Mouse (Mus musculus): ENCODE data around the gene Pkp3. TPM values are rescaled to one million over a fixed set of nuclear protein-coding genes. Genes with fewer than 3 reads are reported as not detected.
A peak's percentile ranks its signal among the peaks of the same experiment; 100 is the strongest.

Gene Pkp3
- polyA plus RNA-seq, 1 experiment: not detected

GRCm38 (mm10) chr7:141052421-141052820 is 25.6 kb upstream of the Pkp3 start:
- no peak overlapping the region for H3K27ac ChIP-seq (ENCODE audit: insufficient read depth, low read depth, low read length)
- TF ChIP-seq CTCF (IDR thresholded peaks at IDR 0.05; ENCODE audit: insufficient read depth, low read depth, low read length): no peak
- no peak for TF ChIP-seq POLR2A (IDR thresholded peaks at IDR 0.05; ENCODE audit: insufficient read depth, low read depth, low read length)
- peaks cover 4% of the 10 kb centered on the region for H3K4me1 ChIP-seq (ENCODE audit: control insufficient read depth, insufficient read depth, low read length)
- no peak overlapping the region for H3K4me3 ChIP-seq (ENCODE audit: insufficient read depth, low read depth, low read length)
- 82% methylated on average over 2 of the region's 2 CpGs for WGBS

GRCm38 (mm10) chr7:141055785-141056184 is 22.2 kb upstream of the Pkp3 start:
- WGBS: 91% methylated on average over 4 of the region's 4 CpGs
- Histone ChIP-seq H3K27ac (ENCODE audit: insufficient read depth, low read depth, low read length) (no peak overlapping the region), H3K4me1 (ENCODE audit: control insufficient read depth, insufficient read depth, low read length) (peaks cover 4% of the 10 kb centered on the region; the same call in 1 of the 2 replicates), H3K4me3 (ENCODE audit: insufficient read depth, low read depth, low read length) (no peak overlapping the region)
- no peak for TF ChIP-seq CTCF (IDR thresholded peaks at IDR 0.05; ENCODE audit: insufficient read depth, low read depth, low read length)
- no peak for TF ChIP-seq POLR2A (IDR thresholded peaks at IDR 0.05; ENCODE audit: insufficient read depth, low read depth, low read length)

GRCm38 (mm10) chr7:141056976-141057375 is 21.0 kb upstream of the Pkp3 start:
- H3K4me1 ChIP-seq (ENCODE audit: control insufficient read depth, insufficient read depth, low read length): peaks cover 11% of the 10 kb centered on the region
- TF ChIP-seq POLR2A (IDR thresholded peaks at IDR 0.05; ENCODE audit: insufficient read depth, low read depth, low read length) (no peak), CTCF (IDR thresholded peaks at IDR 0.05; ENCODE audit: insufficient read depth, low read depth, low read length) (no peak)
- WGBS: 89% methylated on average over 6 of the region's 6 CpGs
- H3K27ac ChIP-seq (ENCODE audit: insufficient read depth, low read depth, low read length): no peak overlapping the region
- H3K4me3 ChIP-seq (ENCODE audit: insufficient read depth, low read depth, low read length): no peak overlapping the region

GRCm38 (mm10) chr7:141057541-141057940 is 20.5 kb upstream of the Pkp3 start:
- peaks cover 16% of the 10 kb centered on the region for H3K4me1 ChIP-seq (ENCODE audit: control insufficient read depth, insufficient read depth, low read length)
- 95% methylated on average over 1 of the region's 1 CpGs for WGBS
- TF ChIP-seq CTCF (IDR thresholded peaks at IDR 0.05; ENCODE audit: insufficient read depth, low read depth, low read length) (no peak), POLR2A (IDR thresholded peaks at IDR 0.05; ENCODE audit: insufficient read depth, low read depth, low read length) (no peak)
- H3K4me3 ChIP-seq (ENCODE audit: insufficient read depth, low read depth, low read length): no peak overlapping the region
- H3K27ac ChIP-seq (ENCODE audit: insufficient read depth, low read depth, low read length): no peak overlapping the region

- H3K4me1 ChIP-seq (ENCODE audit: control insufficient read depth, insufficient read depth, low read length): peaks cover 19% of the 10 kb centered on the region
- H3K4me3 ChIP-seq (ENCODE audit: insufficient read depth, low read depth, low read length): no peak overlapping the region
- H3K27ac ChIP-seq (ENCODE audit: insufficient read depth, low read depth, low read length): no peak overlapping the region
- TF ChIP-seq CTCF (IDR thresholded peaks at IDR 0.05; ENCODE audit: insufficient read depth, low read depth, low read length) (no peak), POLR2A (IDR thresholded peaks at IDR 0.05; ENCODE audit: insufficient read depth, low read depth, low read length) (no peak)
- 92% methylated on average over 14 of the region's 14 CpGs for WGBS
Measured at GRCm38 (mm10) chr7:141058601-141059341, 19.2 kb upstream of the Pkp3 start.

GRCm38 (mm10) chr7:141059929-141060328 is 18.1 kb upstream of the Pkp3 start:
- WGBS: 62% methylated on average over 2 of the region's 2 CpGs
- H3K4me3 ChIP-seq (ENCODE audit: insufficient read depth, low read depth, low read length): peak overlapping the region; percentile 90
- peak overlapping the region; percentile 57; the same call in 1 of the 2 replicates for H3K27ac ChIP-seq (ENCODE audit: insufficient read depth, low read depth, low read length)
- TF ChIP-seq CTCF (IDR thresholded peaks at IDR 0.05; ENCODE audit: insufficient read depth, low read depth, low read length) (no peak), POLR2A (IDR thresholded peaks at IDR 0.05; ENCODE audit: insufficient read depth, low read depth, low read length) (no peak)
- peaks cover 19% of the 10 kb centered on the region for H3K4me1 ChIP-seq (ENCODE audit: control insufficient read depth, insufficient read depth, low read length)

GRCm38 (mm10) chr7:141060426-141061242 is 17.4 kb upstream of the Pkp3 start, which contains the start of gene B4galnt4:
Gene B4galnt4, plus strand, starts transcription at chr7:141061104.
- TF ChIP-seq CTCF (IDR thresholded peaks at IDR 0.05; ENCODE audit: insufficient read depth, low read depth, low read length) (peak; percentile 12; the same call in 1 of the 2 replicates), POLR2A (IDR thresholded peaks at IDR 0.05; ENCODE audit: insufficient read depth, low read depth, low read length) (peak; percentile 89)
- H3K4me3 ChIP-seq (ENCODE audit: insufficient read depth, low read depth, low read length): peak within 1 kb of the TSS; percentile 90
- under 1% methylated on average over 72 of the region's 72 CpGs for WGBS
- peak within 1 kb of the TSS; percentile 57 for H3K27ac ChIP-seq (ENCODE audit: insufficient read depth, low read depth, low read length)
- H3K4me1 ChIP-seq (ENCODE audit: control insufficient read depth, insufficient read depth, low read length): peaks cover 19% of the 10 kb centered on the region

- H3K27ac ChIP-seq (ENCODE audit: insufficient read depth, low read depth, low read length): no peak overlapping the region
- peaks cover 19% of the 10 kb centered on the region for H3K4me1 ChIP-seq (ENCODE audit: control insufficient read depth, insufficient read depth, low read length)
- TF ChIP-seq CTCF (IDR thresholded peaks at IDR 0.05; ENCODE audit: insufficient read depth, low read depth, low read length) (no peak), POLR2A (IDR thresholded peaks at IDR 0.05; ENCODE audit: insufficient read depth, low read depth, low read length) (no peak)
- under 1% methylated on average over 37 of the region's 37 CpGs for WGBS
- H3K4me3 ChIP-seq (ENCODE audit: insufficient read depth, low read depth, low read length): peak overlapping the region; percentile 90
Measured at GRCm38 (mm10) chr7:141061269-141061692, 16.7 kb upstream of the Pkp3 start.

GRCm38 (mm10) chr7:141062525-141062924 is 15.5 kb upstream of the Pkp3 start:
- Histone ChIP-seq H3K4me3 (ENCODE audit: insufficient read depth, low read depth, low read length) (no peak overlapping the region), H3K27ac (ENCODE audit: insufficient read depth, low read depth, low read length) (no peak overlapping the region), H3K4me1 (ENCODE audit: control insufficient read depth, insufficient read depth, low read length) (peaks cover 22% of the 10 kb centered on the region)
- WGBS: 86% methylated on average over 7 of the region's 7 CpGs
- no peak for TF ChIP-seq CTCF (IDR thresholded peaks at IDR 0.05; ENCODE audit: insufficient read depth, low read depth, low read length)
- no peak for TF ChIP-seq POLR2A (IDR thresholded peaks at IDR 0.05; ENCODE audit: insufficient read depth, low read depth, low read length)
